Mouse (Mus musculus) thymus, postnatal 10 days (tissue): ENCODE measurements around the gene Tas2r120.
"Not testable (repeated sequence)": the region's sequence is repeated elsewhere in the genome, so short reads cannot be mapped to it uniquely, and the experiment has no call there.

Experiments used
- DNase-seq, 2 experiments: peaks; one replicate each; pipeline ENCODE4 v3.0.0; 2021; ENCODE audit warnings: low spot score in 2 of 2

The Tas2r120 gene

DNA sequence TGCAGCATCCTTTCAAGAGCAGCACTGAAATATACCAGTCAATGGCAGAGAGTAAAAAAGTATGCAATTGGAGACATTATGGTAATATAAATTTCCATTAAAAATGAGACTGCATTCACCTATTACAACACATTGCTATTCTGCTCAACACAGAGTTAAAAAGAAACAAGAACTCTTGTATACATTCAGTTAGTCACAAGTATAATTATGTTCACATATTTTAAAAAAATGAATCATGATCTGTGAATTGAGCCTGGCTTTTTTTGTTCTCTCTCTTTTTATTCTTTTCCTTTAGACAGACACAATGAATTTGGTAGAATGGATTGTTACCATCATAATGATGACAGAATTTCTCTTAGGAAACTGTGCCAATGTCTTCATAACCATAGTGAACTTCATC, at the start of gene Tas2r120:
Gene Tas2r120 (plus strand): TSS at position 301 of the 400 bp plus-strand sequence.
- no peak for DNase-seq

DNA sequence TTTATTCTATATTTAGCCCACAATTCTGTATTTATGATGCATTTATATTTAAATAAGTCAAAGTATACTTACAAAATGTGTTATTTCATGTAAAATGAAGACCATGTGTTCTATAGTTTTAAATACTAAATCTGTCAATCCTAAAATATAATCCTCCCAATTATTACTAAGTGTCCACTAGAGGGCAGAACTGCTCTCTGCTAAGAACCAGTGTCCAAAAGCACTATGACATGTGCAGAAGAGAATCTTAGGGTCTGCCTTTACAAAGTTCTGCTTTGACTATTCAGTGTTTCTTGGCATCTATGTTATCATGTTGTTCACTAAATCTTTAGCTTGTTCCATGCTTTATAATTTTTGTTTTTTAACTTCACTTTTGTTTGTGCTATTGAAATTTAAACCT, 7.4 kb upstream of the Tas2r120 start:
- no peak for DNase-seq

- DNase-seq, result no peak
Measured at GRCm38 (mm10) chr6:132651426-132651825, 5.3 kb upstream of the Tas2r120 start, which contains the start of gene A630073D07Rik. Gene A630073D07Rik, minus strand, starts transcription at chr6:132651526.

DNA sequence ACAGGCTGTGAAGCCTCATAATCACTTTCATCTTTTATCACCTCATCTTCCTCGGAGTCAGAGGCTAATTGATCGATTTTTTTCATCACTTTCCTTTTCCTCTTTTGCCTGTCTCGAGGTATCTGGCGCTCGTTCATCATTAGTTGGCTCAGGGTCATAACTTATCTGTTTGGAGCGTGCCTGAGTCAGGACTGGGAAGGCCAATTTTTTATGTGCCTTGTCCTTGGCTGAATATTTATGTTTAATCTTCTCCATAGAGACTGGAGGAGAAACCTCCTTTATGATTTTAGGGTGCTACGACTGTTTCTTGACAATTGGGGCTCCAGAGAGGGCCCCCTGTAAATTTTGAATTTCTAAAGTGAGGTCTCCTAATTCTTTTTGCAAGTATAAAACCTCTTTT, 34.8 kb downstream of the Tas2r120 start:
- DNase-seq, result not testable (repeated sequence)

- DNase-seq, result no peak
Measured at GRCm38 (mm10) chr6:132700907-132701306, 44.2 kb downstream of the Tas2r120 start, which contains the start of gene Tas2r121. Gene Tas2r121, minus strand, starts transcription at chr6:132701007.
